Mouse (Mus musculus): ENCODE results near the gene Foxg1.

GRCm38 (mm10) chr12:49394181-49394580, 11.7 kb downstream of the Foxg1 start:
- TF ChIP-seq CTCF (conservative IDR thresholded peaks at IDR 0.05; ENCODE audit: low read length), result no peak
- TF ChIP-seq NANOG (IDR thresholded peaks at IDR 0.05; ENCODE audit: borderline replicate concordance, low read length), result no peak
- no peak for TF ChIP-seq POU5F1 (IDR thresholded peaks at IDR 0.05; ENCODE audit: borderline replicate concordance, low read length)

Data from E14TG2a.4 (cell line).